Mouse (Mus musculus) midbrain, embryonic 11.5 days (tissue): ENCODE measurements around the gene Usp6nl. TPM values are rescaled to one million over a fixed set of nuclear protein-coding genes. Genes with fewer than 3 reads are reported as not detected.

Source experiments
- ATAC-seq: fragments of 200-750 bp; cut with Nextera tagmentation; 2 replicates; pipeline ENCODE4 v1.8.0; 2017; ENCODE audit warnings: moderate TSS enrichment, moderate library complexity; ENCODE audit not compliant: low FRiP score
- DNase-seq: peaks from one replicate; pipeline ENCODE4 v3.0.0; 2015; ENCODE audit warnings: low spot score; ENCODE audit errors: missing footprints
- H3K27ac ChIP-seq: fragments of 300-500 bp; sonication (generic); 2 replicates; pipeline ENCODE4 v1.5.1; 2014; ENCODE audit warnings: low read depth, low read length
- H3K27me3 ChIP-seq: fragments of 300-500 bp; sonication (generic); 2 replicates; pipeline ENCODE4 v1.6.1; 2014; ENCODE audit warnings: mild to moderate bottlenecking, low read length, moderate library complexity, mixed read lengths; ENCODE audit not compliant: control insufficient read depth, insufficient read depth
- H3K36me3 ChIP-seq: fragments of 300-500 bp; sonication (generic); 2 replicates; pipeline ENCODE4 v1.6.1; 2014; ENCODE audit warnings: mild to moderate bottlenecking, low read length, moderate library complexity, mixed read lengths; ENCODE audit not compliant: control insufficient read depth, insufficient read depth
- H3K4me1 ChIP-seq: fragments of 300-500 bp; sonication (generic); 2 replicates; pipeline ENCODE4 v1.6.1; 2014; ENCODE audit warnings: low read length; ENCODE audit not compliant: control insufficient read depth, insufficient read depth
- H3K4me2 ChIP-seq: fragments of 300-500 bp; sonication (generic); 2 replicates; pipeline ENCODE4 v1.6.1; 2014; ENCODE audit warnings: mild to moderate bottlenecking, moderate library complexity
- H3K4me3 ChIP-seq: fragments of 300-500 bp; sonication (generic); 2 replicates; pipeline ENCODE4 v1.5.1; 2014; ENCODE audit warnings: low read depth, low read length
- H3K9ac ChIP-seq: fragments of 300-500 bp; sonication (generic); 2 replicates; pipeline ENCODE4 v1.6.1; 2014; ENCODE audit warnings: low read length
- H3K9me3 ChIP-seq: fragments of 300-500 bp; sonication (generic); 2 replicates; pipeline ENCODE4 v1.6.1; 2016; ENCODE audit warnings: low read length; ENCODE audit not compliant: control insufficient read depth
- WGBS: fragments of 180-500 bp; shearing (Covaris S2); extraction: QIAGEN DNeasy Blood & Tissue Kit; methylation state at CpG from one replicate; pipeline ENCODE4 v1.1.7; 2014; 5-methylcytosine and 5-hydroxymethylcytosine counted together
- polyA plus RNA-seq: library from polyadenylated mRNA; unstranded; fragments of >200 nt; fragmentation: Nextera tagmentation; extraction: Ambion mirVana; gene quantifications from 2 replicates; pipeline ENCODE4 v1.2.1, GENCODE M21; 2014

The Usp6nl gene
- polyA plus RNA-seq, 1 experiment from 2014 or later = 18.2 TPM

- ATAC-seq (no peak), DNase-seq (no peak)
- Histone ChIP-seq H3K36me3 (no peaks in the 10 kb centered on the region), H3K9ac (no peak overlapping the region), H3K4me2 (no peak overlapping the region), H3K27me3 (no peaks in the 10 kb centered on the region), H3K9me3 (no peaks in the 10 kb centered on the region), H3K4me3 (no peak overlapping the region), H3K27ac (no peak overlapping the region), H3K4me1 (no peaks in the 10 kb centered on the region; the same call in 1 of the 2 replicates)
- WGBS = 70% methylated on average over 8 of the region's 8 CpGs
Measured at GRCm38 (mm10) chr2:6378590-6379205, 56.2 kb downstream of the Usp6nl start.

- Histone ChIP-seq H3K9ac (no peak overlapping the region), H3K27me3 (no peaks in the 10 kb centered on the region), H3K9me3 (no peaks in the 10 kb centered on the region), H3K27ac (no peak overlapping the region), H3K36me3 (no peaks in the 10 kb centered on the region), H3K4me1 (no peaks in the 10 kb centered on the region; the same call in 1 of the 2 replicates), H3K4me3 (no peak overlapping the region), H3K4me2 (no peak overlapping the region)
- no peak for DNase-seq
- ATAC-seq = no peak
- 92% methylated on average over 8 of the region's 8 CpGs for WGBS
Measured at GRCm38 (mm10) chr2:6379731-6380212, 57.3 kb downstream of the Usp6nl start.

DNA sequence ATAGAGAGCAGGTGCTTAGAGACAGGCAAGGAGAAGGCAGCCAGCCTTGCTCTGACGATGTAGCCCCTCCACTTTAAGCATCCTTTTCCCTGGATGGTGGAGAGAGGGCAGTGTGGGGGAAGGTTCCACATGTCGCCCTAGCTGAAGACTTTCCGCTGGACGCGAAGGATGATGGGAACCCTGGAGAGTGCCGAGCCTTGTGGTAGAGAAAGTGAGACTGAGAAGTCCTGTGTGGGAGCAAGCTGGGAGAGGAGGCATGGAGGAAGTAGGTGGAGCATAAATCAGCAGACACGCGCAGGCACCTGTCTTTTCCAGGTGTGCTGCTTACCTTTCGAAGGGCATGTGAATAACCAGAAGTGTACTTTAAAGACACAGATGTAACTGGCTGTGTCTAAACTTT lies 57.9 kb downstream of the Usp6nl start:
- no peaks in the 10 kb centered on the region for H3K4me1 ChIP-seq
- no peak overlapping the region for H3K9ac ChIP-seq
- no peak overlapping the region for H3K4me2 ChIP-seq
- no peak overlapping the region for H3K4me3 ChIP-seq
- H3K9me3 ChIP-seq = no peaks in the 10 kb centered on the region
- no peaks in the 10 kb centered on the region for H3K27me3 ChIP-seq
- H3K36me3 ChIP-seq = no peaks in the 10 kb centered on the region
- H3K27ac ChIP-seq = no peak overlapping the region
- DNase-seq (no peak), ATAC-seq (no peak)
- WGBS = 88% methylated on average over 9 of the region's 9 CpGs

GRCm38 (mm10) chr2:6384407-6385146 lies 62.1 kb downstream of the Usp6nl start:
- Histone ChIP-seq H3K9me3 (no peaks in the 10 kb centered on the region), H3K4me3 (no peak overlapping the region), H3K27me3 (no peaks in the 10 kb centered on the region), H3K4me2 (no peak overlapping the region), H3K27ac (no peak overlapping the region), H3K36me3 (no peaks in the 10 kb centered on the region), H3K9ac (no peak overlapping the region), H3K4me1 (peaks cover 5% of the 10 kb centered on the region; the same call in 1 of the 2 replicates)
- no peak for ATAC-seq
- no peak for DNase-seq
- WGBS = 93% methylated on average over 14 of the region's 14 CpGs

DNA sequence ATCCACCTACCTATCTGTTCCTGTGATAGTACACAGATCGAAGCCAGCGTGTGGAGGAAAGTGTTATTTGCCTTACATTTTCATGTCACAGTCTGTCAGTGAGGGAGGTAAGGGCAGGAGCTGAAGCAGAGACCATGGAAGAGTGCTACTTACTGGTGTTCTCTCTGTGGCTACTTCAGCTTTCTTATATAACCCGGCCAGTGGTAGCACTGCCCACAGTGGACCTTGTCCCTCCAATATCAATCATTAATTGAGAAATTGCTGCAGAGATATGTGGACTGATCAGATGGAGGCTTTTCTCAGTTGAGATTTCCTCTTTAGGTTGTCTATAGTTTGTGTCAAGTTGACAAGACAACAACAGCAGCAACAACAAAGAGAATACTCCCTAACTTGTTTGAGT lies 66.7 kb downstream of the Usp6nl start:
- WGBS = 91% methylated on average over 3 of the region's 3 CpGs
- H3K9ac ChIP-seq = no peak overlapping the region
- H3K4me3 ChIP-seq = no peak overlapping the region
- no peak for DNase-seq
- H3K9me3 ChIP-seq = no peaks in the 10 kb centered on the region
- ATAC-seq = no peak
- H3K27me3 ChIP-seq = no peaks in the 10 kb centered on the region
- peaks cover 5% of the 10 kb centered on the region; the same call in 1 of the 2 replicates for H3K4me1 ChIP-seq
- no peak overlapping the region for H3K4me2 ChIP-seq
- H3K36me3 ChIP-seq = 0 out of 2 replicates have a peak, but pooled peaks cover 3% of the 10 kb centered on the region
- no peak overlapping the region for H3K27ac ChIP-seq

DNA sequence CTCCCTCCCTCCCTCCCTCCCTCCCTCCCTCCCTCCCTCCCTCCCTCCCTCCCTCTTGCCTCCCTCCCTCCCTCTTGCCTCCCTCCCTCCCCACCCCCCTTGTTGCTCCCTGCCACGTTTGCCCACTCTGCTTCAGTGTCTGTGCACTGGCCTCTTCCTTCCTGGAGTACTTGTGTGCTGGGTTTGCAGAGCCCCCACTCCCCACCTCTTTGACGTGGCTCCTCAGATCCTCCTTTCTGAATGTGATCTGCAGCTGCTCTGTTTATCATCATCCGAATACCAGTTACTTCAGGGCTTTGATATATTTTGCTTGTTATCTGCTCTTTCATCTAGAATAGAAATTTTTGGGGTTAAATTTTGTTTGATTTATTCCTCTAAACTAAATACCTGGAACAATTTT lies 68.8 kb downstream of the Usp6nl start:
- no peak for ATAC-seq
- WGBS = 71% methylated on average over 2 of the region's 3 CpGs

GRCm38 (mm10) chr2:6391940-6392339 lies 69.5 kb downstream of the Usp6nl start:
- WGBS = 93% methylated on average over 6 of the region's 6 CpGs
- H3K27ac ChIP-seq = no peak overlapping the region
- H3K36me3 ChIP-seq = 0 out of 2 replicates have a peak, but pooled peaks cover 3% of the 10 kb centered on the region
- no peaks in the 10 kb centered on the region for H3K27me3 ChIP-seq
- ATAC-seq (no peak), DNase-seq (no peak)
- no peaks in the 10 kb centered on the region for H3K9me3 ChIP-seq
- peaks cover 5% of the 10 kb centered on the region; the same call in 1 of the 2 replicates for H3K4me1 ChIP-seq
- H3K4me3 ChIP-seq = no peak overlapping the region
- H3K9ac ChIP-seq = no peak overlapping the region
- no peak overlapping the region for H3K4me2 ChIP-seq

More for the DNA sequence above, 68.8 kb downstream of the Usp6nl start:
- H3K4me3 ChIP-seq = no peak overlapping the region
- H3K9me3 ChIP-seq = no peaks in the 10 kb centered on the region
- no peak overlapping the region for H3K4me2 ChIP-seq
- H3K36me3 ChIP-seq = 0 out of 2 replicates have a peak, but pooled peaks cover 3% of the 10 kb centered on the region
- H3K27me3 ChIP-seq = no peaks in the 10 kb centered on the region
- DNase-seq = no peak
- H3K4me1 ChIP-seq = peaks cover 5% of the 10 kb centered on the region; the same call in 1 of the 2 replicates
- H3K9ac ChIP-seq = no peak overlapping the region
- H3K27ac ChIP-seq = no peak overlapping the region

DNA sequence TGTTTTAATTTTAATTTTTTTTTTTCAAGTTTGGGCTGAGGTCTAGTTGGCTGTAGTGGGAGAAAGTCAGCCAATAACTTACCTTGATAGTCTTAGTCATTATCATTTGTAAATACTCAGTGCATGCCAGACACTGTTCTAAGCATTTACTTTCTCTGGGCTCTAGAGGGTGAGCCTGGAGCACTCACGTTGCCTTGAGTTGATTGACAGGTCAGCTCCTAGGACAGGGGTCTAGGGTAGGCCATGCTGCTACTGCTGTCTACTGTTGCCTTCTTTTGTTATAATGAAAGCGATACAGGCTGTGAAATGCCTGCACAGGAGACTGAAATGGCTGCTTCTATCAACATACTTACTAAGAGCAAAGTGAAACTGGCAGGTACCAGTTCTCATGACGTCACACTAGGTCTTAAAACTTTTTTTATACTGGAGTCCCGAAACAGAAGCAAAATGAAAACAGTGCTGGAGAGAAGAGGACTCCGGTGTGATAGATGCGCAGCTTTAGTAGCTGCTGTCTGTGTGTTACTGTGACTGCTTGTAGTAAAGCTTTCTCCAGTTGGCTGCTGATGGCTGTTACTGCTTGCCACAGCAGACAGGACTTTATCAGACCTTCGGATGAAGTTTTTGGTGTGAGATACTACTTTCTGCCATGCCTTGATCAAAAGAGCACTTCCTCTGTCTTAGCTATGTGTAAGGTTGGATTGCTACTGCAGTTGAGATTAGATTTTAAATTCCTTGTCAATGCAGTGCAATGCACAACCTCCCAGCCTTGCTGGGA lies 73.6 kb downstream of the Usp6nl start:
- DNase-seq (no peak), ATAC-seq (no peak)
- Histone ChIP-seq H3K27ac (no peak overlapping the region), H3K4me1 (no peaks in the 10 kb centered on the region), H3K27me3 (no peaks in the 10 kb centered on the region), H3K9me3 (no peaks in the 10 kb centered on the region), H3K9ac (no peak overlapping the region), H3K4me2 (no peak overlapping the region), H3K36me3 (0 out of 2 replicates have a peak, but pooled peaks cover 3% of the 10 kb centered on the region), H3K4me3 (no peak overlapping the region)
- 81% methylated on average over 7 of the region's 7 CpGs for WGBS
